Mouse (Mus musculus): ENCODE measurements at regions not wholly inside any gene's neighbourhood (a gene's known extent, or its start where the extent isn't known, plus 50 kb on each side); places are given as distances from the start of the nearest gene placed in this dataset.

GRCm38 (mm10) chr12:79970227-79970901 lies 142.4 kb downstream of the Zfp36l1 start:
- in situ Hi-C loops (cut with MboI; ENCODE audit: unreplicated experiment in 2 of 2), result loop anchor here (10.0 to 25.0 kb wide), 3 partner anchors 133 to 608 kb away; no protein-coding TSS in a partner anchor

GRCm38 (mm10) chr12:79969346-79970226 lies 143.2 kb downstream of the Zfp36l1 start:
- in situ Hi-C loops (cut with MboI; ENCODE audit: unreplicated experiment in 2 of 2), result loop anchor here (10.0 to 25.0 kb wide), 3 partner anchors 132 to 607 kb away; no protein-coding TSS in a partner anchor

GRCm38 (mm10) chr12:79968676-79969075 lies 144.1 kb downstream of the Zfp36l1 start:
- in situ Hi-C loops (cut with MboI; ENCODE audit: unreplicated experiment in 2 of 2), result loop anchor here in 1 of 2 experiments (25.0 kb wide), 2 partner anchors 131 to 606 kb away; no protein-coding TSS in a partner anchor

- in situ Hi-C loops (cut with MboI; ENCODE audit: unreplicated experiment in 2 of 2), result loop anchor here in 1 of 2 experiments (25.0 kb wide), 2 partner anchors 130 to 605 kb away; no protein-coding TSS in a partner anchor
These were observed 145.1 kb downstream of the Zfp36l1 start for GRCm38 (mm10) chr12:79967491-79968255.

- in situ Hi-C loops (cut with MboI; ENCODE audit: unreplicated experiment in 2 of 2), result loop anchor here in 1 of 2 experiments (25.0 kb wide), 2 partner anchors 130 to 605 kb away; no protein-coding TSS in a partner anchor
These were observed 146.0 kb downstream of the Zfp36l1 start for GRCm38 (mm10) chr12:79966621-79967490.

GRCm38 (mm10) chr12:79966289-79966615 lies 146.6 kb downstream of the Zfp36l1 start:
- in situ Hi-C loops (cut with MboI; ENCODE audit: unreplicated experiment in 2 of 2), result loop anchor here in 1 of 2 experiments (25.0 kb wide), 2 partner anchors 129 to 604 kb away; no protein-coding TSS in a partner anchor

GRCm38 (mm10) chr12:79965471-79966288 lies 147.1 kb downstream of the Zfp36l1 start:
- in situ Hi-C loops (cut with MboI; ENCODE audit: unreplicated experiment in 2 of 2), result loop anchor here in 1 of 2 experiments (25.0 kb wide), 2 partner anchors 128 to 603 kb away; no protein-coding TSS in a partner anchor

- in situ Hi-C loops (cut with MboI; ENCODE audit: unreplicated experiment in 2 of 2), result loop anchor here (5.0 to 25.0 kb wide), 4 partner anchors 121 to 601 kb away; no protein-coding TSS in a partner anchor
These were observed 149.3 kb downstream of the Zfp36l1 start for GRCm38 (mm10) chr12:79963443-79964025.

- in situ Hi-C loops (cut with MboI; ENCODE audit: unreplicated experiment in 2 of 2), result loop anchor here (5.0 to 25.0 kb wide), 4 partner anchors 120 to 600 kb away; no protein-coding TSS in a partner anchor
These were observed 150.1 kb downstream of the Zfp36l1 start for GRCm38 (mm10) chr12:79962649-79963236.

GRCm38 (mm10) chr12:79961881-79962280 lies 150.9 kb downstream of the Zfp36l1 start:
- in situ Hi-C loops (cut with MboI; ENCODE audit: unreplicated experiment in 2 of 2), result loop anchor here (5.0 to 25.0 kb wide), 4 partner anchors 120 to 600 kb away; no protein-coding TSS in a partner anchor

- in situ Hi-C loops (cut with MboI; ENCODE audit: unreplicated experiment in 2 of 2), result loop anchor here (5.0 to 25.0 kb wide), 4 partner anchors 119 to 599 kb away; no protein-coding TSS in a partner anchor
These were observed 151.7 kb downstream of the Zfp36l1 start for GRCm38 (mm10) chr12:79961076-79961475.

GRCm38 (mm10) chr12:79960446-79960845 lies 152.4 kb downstream of the Zfp36l1 start:
- in situ Hi-C loops (cut with MboI; ENCODE audit: unreplicated experiment in 2 of 2), result loop anchor here (5.0 to 25.0 kb wide), 4 partner anchors 118 to 598 kb away; no protein-coding TSS in a partner anchor

- in situ Hi-C loops (cut with MboI; ENCODE audit: unreplicated experiment in 2 of 2), result loop anchor here (5.0 to 25.0 kb wide), 4 partner anchors 117 to 597 kb away; no protein-coding TSS in a partner anchor
These were observed 153.1 kb downstream of the Zfp36l1 start for GRCm38 (mm10) chr12:79959540-79960305.

- in situ Hi-C loops (cut with MboI; ENCODE audit: unreplicated experiment in 2 of 2), result loop anchor here in 1 of 2 experiments (25.0 kb wide), 2 partner anchors 120 to 595 kb away; no protein-coding TSS in a partner anchor
These were observed 155.6 kb downstream of the Zfp36l1 start for GRCm38 (mm10) chr12:79957211-79957610.

GRCm38 (mm10) chr12:79956351-79956750 lies 156.5 kb downstream of the Zfp36l1 start:
- in situ Hi-C loops (cut with MboI; ENCODE audit: unreplicated experiment in 2 of 2), result loop anchor here in 1 of 2 experiments (25.0 kb wide), 2 partner anchors 119 to 594 kb away; no protein-coding TSS in a partner anchor

GRCm38 (mm10) chr12:79955501-79955900 lies 157.3 kb downstream of the Zfp36l1 start:
- in situ Hi-C loops (cut with MboI; ENCODE audit: unreplicated experiment in 2 of 2), result loop anchor here in 1 of 2 experiments (25.0 kb wide), 2 partner anchors 118 to 593 kb away; no protein-coding TSS in a partner anchor
